Mouse (Mus musculus) gastrocnemius, postnatal 10 days (tissue): ENCODE results near the gene Gm5728. TPM values are rescaled to one million over a fixed set of nuclear protein-coding genes. Genes with fewer than 3 reads are reported as not detected.
"Not testable (repeated sequence)": the region's sequence is repeated elsewhere in the genome, so short reads cannot be mapped to it uniquely, and the experiment has no call there.

Experiments
- DNase-seq: peaks from one replicate; pipeline ENCODE4 v3.0.0; 2021; ENCODE audit warnings: mixed read lengths
- long read RNA-seq, 2 experiments: library from polyadenylated mRNA; stranded (forward); transcript quantifications; one replicate each; pipeline ENCODE4 v2.0.0; 2021
- total RNA-seq, 2 experiments: library from RNA; stranded (reverse); gene quantifications; 2 replicates each; pipeline ENCODE4 v1.2.3; 2021

The Gm5728 gene
- total RNA-seq, result not detected
- long read RNA-seq, experiment 1, result 0 reads
- long read RNA-seq, experiment 2, result 0 reads

- not testable (repeated sequence) for DNase-seq
These were observed at the start of gene Gm5728 for GRCm38 (mm10) chr7:20375310-20375709. Gene Gm5728 (minus strand): TSS chr7:20375410.

GRCm38 (mm10) chr7:20417642-20418041, 42.4 kb upstream of the Gm5728 start, which contains the start of gene Vmn1r100:
Gene Vmn1r100 (plus strand): TSS chr7:20417942.
- DNase-seq, result not testable (repeated sequence)

GRCm38 (mm10) chr7:20333965-20334364, 41.2 kb downstream of the Gm5728 start, which contains the start of gene Gm4133:
Gene Gm4133 (minus strand): TSS chr7:20334065.
- not testable (repeated sequence) for DNase-seq

Other genes with a start within 250 kb of the Gm5728 start
- not detected for gene Vmn1r93, start 236.3 kb downstream of the Gm5728 start, total RNA-seq
- gene Vmn1r94, start 207.0 kb downstream of the Gm5728 start, total RNA-seq, result not detected
- gene Vmn1r95, start 181.7 kb downstream of the Gm5728 start, total RNA-seq, result not detected
- not detected for gene Gm6164, start 169.8 kb downstream of the Gm5728 start, total RNA-seq
- not detected for gene Gm4498, start 141.6 kb downstream of the Gm5728 start, total RNA-seq
- not detected for gene Gm5890, start 112.6 kb downstream of the Gm5728 start, total RNA-seq
- gene Gm4133, start 41.3 kb downstream of the Gm5728 start, total RNA-seq, result not detected
- gene Vmn1r100, start 42.5 kb upstream of the Gm5728 start, total RNA-seq, result not detected
- gene Vmn1r101, start 67.2 kb upstream of the Gm5728 start, total RNA-seq, result not detected
- not detected for gene Gm10670, start 99.5 kb upstream of the Gm5728 start, total RNA-seq
- not detected for gene Vmn1r103, start 135.1 kb upstream of the Gm5728 start, total RNA-seq
- gene Vmn1r104, start 158.4 kb upstream of the Gm5728 start, total RNA-seq, result not detected
- gene Gm5726, start 170.3 kb upstream of the Gm5728 start, total RNA-seq, result not detected
- gene Gm4141, start 200.8 kb upstream of the Gm5728 start, total RNA-seq, result not detected
- not detected for gene Gm4513, start 223.6 kb upstream of the Gm5728 start, total RNA-seq